Mouse (Mus musculus) mouse embryonic stem cell (cell line): ENCODE measurements around the gene Mrto4.

Experiments used
- in situ Hi-C, 2 experiments: fragments of 300-500 bp; cut with MboI; formaldehyde crosslinking; loops; 1 replicate in 1 of 2; 3 replicates in 1 of 2; pipeline ENCODE4 v1.14.3; 2019 to 2020; ENCODE audit warnings: low sequenced_read_pairs in 2 of 2, low pct_unique_long_range_greater_than_20kb in 1 of 2, mixed read lengths in 1 of 2; ENCODE audit not compliant: unreplicated experiment in 1 of 2

Gene Mrto4

GRCm38 (mm10) chr4:139345416-139346019 is 6.9 kb downstream of the Mrto4 start:
- in situ Hi-C loops: no loop called here

GRCm38 (mm10) chr4:139343718-139344117 is 8.7 kb downstream of the Mrto4 start:
- in situ Hi-C loops: no loop called here

- in situ Hi-C loops: no loop called here
These were observed 10.7 kb downstream of the Mrto4 start for GRCm38 (mm10) chr4:139341556-139342233.

- in situ Hi-C loops: no loop called here
These were observed 11.5 kb downstream of the Mrto4 start for GRCm38 (mm10) chr4:139340835-139341234.

- in situ Hi-C loops: no loop called here
These were observed 14.2 kb downstream of the Mrto4 start for GRCm38 (mm10) chr4:139338145-139338544.

- in situ Hi-C loops: no loop called here
These were observed 15.4 kb downstream of the Mrto4 start for GRCm38 (mm10) chr4:139336822-139337483.

- in situ Hi-C loops: no loop called here
These were observed 16.9 kb downstream of the Mrto4 start for GRCm38 (mm10) chr4:139335507-139335906.

- in situ Hi-C loops: no loop called here
These were observed 17.6 kb downstream of the Mrto4 start for GRCm38 (mm10) chr4:139334631-139335295.

- in situ Hi-C loops: no loop called here
These were observed 21.8 kb downstream of the Mrto4 start for GRCm38 (mm10) chr4:139330605-139331004.

GRCm38 (mm10) chr4:139319740-139320139 is 32.6 kb downstream of the Mrto4 start:
- in situ Hi-C loops: no loop called here

- in situ Hi-C loops: no loop called here
These were observed 33.9 kb downstream of the Mrto4 start for GRCm38 (mm10) chr4:139318449-139318848.

GRCm38 (mm10) chr4:139312632-139313031 is 39.7 kb downstream of the Mrto4 start:
- in situ Hi-C loops: no loop called here

- in situ Hi-C loops: no loop called here
These were observed 40.7 kb downstream of the Mrto4 start for GRCm38 (mm10) chr4:139311707-139312106.

GRCm38 (mm10) chr4:139310899-139311701 is 41.3 kb downstream of the Mrto4 start:
- in situ Hi-C loops: no loop called here

GRCm38 (mm10) chr4:139310171-139310898 is 42.0 kb downstream of the Mrto4 start, which contains the start of the genes Pqlc2 and Akr7a5:
Gene Pqlc2 (minus strand): TSS chr4:139310708.
Gene Akr7a5 (plus strand): TSS chr4:139310744.
- in situ Hi-C loops: no loop called here

GRCm38 (mm10) chr4:139309651-139310050 is 42.7 kb downstream of the Mrto4 start:
- in situ Hi-C loops: no loop called here

GRCm38 (mm10) chr4:139307916-139308315 is 44.5 kb downstream of the Mrto4 start:
- in situ Hi-C loops: no loop called here

GRCm38 (mm10) chr4:139305521-139305920 is 46.9 kb downstream of the Mrto4 start:
- in situ Hi-C loops: no loop called here
